Mouse (Mus musculus) frontal cortex, adult (tissue): ENCODE data around the gene Cela3b.
"Not testable (repeated sequence)": the region's sequence is repeated elsewhere in the genome, so short reads cannot be mapped to it uniquely, and the experiment has no call there.

Experiments
- ATAC-seq: cut with Nextera tagmentation; 2 replicates; pipeline ENCODE4 v1.9.2; 2017; ENCODE audit warnings: mild to moderate bottlenecking, moderate library complexity, mixed read lengths; ENCODE audit not compliant: low TSS enrichment

Cela3b gene

GRCm38 (mm10) chr4:137461981-137462690 lies 31.8 kb upstream of the Cela3b start:
- ATAC-seq = no peak

DNA sequence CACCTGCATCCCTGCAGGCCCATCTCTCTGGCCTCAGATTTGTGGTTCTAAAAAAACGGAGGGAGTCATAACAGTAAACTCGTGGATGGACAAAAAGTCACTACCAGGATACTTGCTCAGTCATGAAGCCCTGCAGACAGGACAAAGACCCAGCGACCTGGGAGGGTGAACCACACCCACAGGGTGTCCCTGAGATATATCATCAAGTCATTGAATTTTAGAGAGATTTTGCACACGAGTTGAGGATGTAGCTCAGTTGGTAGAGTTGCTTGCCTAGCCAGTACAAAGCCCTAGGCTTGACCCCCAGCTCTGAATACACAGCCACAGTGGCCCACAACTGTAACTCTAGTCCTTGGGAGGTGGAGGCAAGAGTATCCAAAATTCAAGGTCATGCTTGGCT lies 30.9 kb upstream of the Cela3b start:
- no peak for ATAC-seq

DNA sequence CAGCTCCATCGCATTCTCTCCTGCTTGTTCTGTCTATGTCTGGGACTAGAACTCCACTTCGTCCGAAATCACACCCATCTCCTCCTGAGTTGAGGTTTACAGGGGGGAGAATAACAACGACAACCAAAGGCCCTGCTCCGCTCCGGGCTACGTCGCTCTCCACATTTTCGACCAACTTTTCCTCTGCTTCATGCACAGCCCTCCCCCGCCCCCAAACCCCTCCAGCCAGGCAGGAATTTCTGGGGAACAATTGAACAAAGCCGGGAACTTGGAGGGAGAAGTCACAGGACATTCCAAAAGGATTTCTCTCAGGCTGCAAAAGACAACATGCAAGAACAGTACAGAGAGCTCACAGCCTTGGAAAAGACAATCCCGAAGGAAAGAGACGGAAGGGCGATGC lies 30.3 kb upstream of the Cela3b start:
- ATAC-seq = no peak

GRCm38 (mm10) chr4:137458861-137459260 lies 28.5 kb upstream of the Cela3b start:
- no peak for ATAC-seq

GRCm38 (mm10) chr4:137458310-137458709 lies 28.0 kb upstream of the Cela3b start:
- no peak for ATAC-seq

GRCm38 (mm10) chr4:137457292-137457691 lies 27.0 kb upstream of the Cela3b start:
- no peak for ATAC-seq

- no peak for ATAC-seq
Observed at GRCm38 (mm10) chr4:137456581-137456980, 26.2 kb upstream of the Cela3b start.

DNA sequence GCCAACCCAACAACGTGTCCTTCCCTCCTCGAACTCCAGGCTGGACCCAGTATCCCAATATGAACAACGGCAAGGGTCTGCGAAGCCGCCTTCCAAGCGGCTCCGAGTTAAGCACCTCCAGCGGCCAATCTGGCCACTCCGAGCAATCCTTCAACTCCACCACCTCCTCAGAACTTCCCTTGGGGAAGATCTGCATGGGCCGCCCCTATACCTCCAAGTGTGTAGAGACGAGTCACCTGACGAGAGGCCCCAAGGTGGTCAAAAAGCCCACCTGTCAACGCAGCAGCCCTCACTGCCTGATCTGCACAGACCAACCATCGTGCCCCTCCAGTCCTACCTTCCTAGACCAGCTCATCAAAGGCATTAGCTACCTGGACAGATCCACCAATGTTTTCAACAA lies 24.2 kb upstream of the Cela3b start:
- no peak for ATAC-seq

GRCm38 (mm10) chr4:137453234-137453767 lies 23.0 kb upstream of the Cela3b start, which contains the start of gene 1700013G24Rik:
Gene 1700013G24Rik, plus strand, starts transcription at chr4:137453284.
- no peak for ATAC-seq

DNA sequence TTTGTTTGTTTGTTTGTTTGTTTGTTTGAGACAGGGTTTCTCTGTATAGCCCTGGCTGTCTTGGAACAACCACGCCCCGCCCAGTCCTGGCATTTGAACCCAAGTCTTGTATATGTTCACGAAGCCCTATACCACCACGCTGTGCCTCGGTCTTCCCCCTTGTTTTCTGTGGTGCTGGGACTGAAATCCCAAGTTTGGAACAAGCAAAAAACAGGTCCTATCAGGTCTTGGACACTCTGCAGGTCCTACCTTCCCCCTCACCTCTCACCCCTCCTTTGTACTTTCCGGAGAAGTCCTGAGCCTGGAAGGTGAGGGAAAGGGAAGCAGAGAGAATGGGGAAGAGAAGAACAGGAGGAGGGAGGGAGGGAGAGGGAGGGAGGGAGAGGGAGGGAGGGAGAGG lies 21.9 kb upstream of the Cela3b start:
- no peak for ATAC-seq

- no peak for ATAC-seq
Observed at GRCm38 (mm10) chr4:137449715-137450114, 19.4 kb upstream of the Cela3b start.

DNA sequence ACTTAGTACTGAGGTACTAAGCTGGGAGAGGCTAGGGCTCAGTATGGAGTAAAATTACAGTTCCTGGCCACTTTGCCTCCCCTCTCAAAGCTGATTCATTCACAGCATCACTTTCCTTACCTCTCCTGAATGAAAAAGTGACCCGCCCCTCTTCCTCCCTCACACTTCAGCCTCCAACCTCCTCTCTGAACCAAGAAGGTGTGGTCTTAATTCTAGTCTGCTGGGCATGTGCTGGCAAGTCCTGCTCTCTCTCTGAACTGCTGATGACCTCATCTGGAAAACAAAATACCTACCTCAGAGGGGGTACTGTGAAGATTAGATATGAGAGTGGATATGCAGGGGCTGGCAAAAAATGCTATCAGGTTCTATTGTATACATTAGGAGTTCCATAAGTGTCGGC lies 18.8 kb upstream of the Cela3b start:
- ATAC-seq = no peak

DNA sequence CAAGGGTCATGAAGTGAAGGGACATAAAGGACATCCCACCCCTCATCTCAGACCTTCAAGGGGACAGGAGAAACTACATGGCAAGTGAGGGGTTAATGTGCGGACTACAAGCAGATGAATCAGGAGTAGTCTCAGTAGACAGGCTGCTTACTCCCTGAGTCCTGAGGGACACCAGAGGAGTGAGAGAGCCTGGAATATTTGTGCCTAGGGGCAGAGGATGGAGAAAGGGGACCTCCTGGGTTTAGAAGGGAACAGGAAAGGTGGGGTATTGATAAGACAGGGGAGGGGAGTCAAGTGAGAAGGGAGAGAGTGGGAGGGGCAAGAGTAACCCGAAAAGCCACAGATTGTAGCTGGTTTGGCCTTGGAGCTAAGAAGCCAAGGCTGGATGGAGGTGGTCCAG lies 18.3 kb upstream of the Cela3b start:
- ATAC-seq = no peak

DNA sequence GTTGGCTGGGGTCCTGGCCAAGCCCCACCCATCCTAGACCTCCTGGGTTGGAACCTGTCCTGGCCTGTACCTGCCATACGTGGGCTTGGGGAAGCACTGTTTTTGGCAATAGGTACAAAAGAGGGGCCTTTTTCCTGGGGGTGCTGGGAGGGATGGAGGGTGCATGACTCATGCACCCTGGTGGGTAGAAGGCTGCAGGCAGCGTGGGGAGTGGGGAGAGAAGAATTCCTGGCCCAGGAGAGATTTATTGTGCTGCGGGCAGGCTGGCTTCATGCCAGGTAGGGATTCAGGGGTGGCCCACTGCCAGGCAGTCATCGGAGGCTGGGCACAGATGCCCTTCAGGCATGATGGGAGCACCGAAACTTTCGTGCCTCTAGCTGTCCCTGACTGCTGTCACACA lies 17.9 kb upstream of the Cela3b start:
- ATAC-seq = no peak

GRCm38 (mm10) chr4:137447363-137448196 lies 17.2 kb upstream of the Cela3b start:
- ATAC-seq = no peak; the same call in 1 of the 2 replicates

DNA sequence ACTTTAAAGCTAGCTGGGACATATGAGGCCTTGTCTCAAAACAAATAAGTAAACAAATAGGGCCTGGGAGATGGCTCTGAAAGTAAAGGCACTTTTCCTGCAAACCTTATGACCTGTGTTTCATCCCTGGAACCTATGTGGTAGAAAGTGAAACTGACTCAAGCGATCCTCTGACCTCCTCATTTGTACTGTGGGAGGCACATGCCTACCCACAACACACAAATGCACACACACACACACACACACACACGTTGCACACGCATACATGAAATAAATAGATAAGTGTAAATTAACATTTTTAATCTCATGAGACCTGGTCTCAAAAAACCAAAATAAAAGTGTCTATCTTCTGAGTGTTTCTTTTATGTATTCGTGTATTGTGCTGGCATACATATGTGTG lies 15.5 kb upstream of the Cela3b start:
- ATAC-seq = no peak

DNA sequence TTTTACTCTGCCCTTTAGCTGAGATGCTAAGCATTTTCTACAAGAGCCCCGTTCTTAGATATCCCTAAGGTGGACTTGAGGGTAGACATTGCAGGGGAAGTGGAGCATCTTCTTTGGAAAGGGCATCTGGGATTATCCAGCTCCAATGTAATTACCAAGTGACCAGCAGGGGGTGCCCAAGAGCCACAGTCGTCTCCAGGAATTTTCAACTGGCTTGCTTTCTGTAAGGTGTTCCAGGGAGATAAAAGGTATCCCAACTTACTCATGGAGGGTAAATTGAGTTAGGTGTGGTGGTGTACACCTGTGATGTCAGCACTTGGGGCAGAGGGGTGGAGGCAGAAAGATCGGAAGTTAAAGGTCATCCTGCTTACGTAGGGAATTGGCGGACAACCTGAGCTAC lies 13.3 kb upstream of the Cela3b start:
- ATAC-seq = no peak

GRCm38 (mm10) chr4:137441332-137441731 lies 11.0 kb upstream of the Cela3b start:
- no peak for ATAC-seq

DNA sequence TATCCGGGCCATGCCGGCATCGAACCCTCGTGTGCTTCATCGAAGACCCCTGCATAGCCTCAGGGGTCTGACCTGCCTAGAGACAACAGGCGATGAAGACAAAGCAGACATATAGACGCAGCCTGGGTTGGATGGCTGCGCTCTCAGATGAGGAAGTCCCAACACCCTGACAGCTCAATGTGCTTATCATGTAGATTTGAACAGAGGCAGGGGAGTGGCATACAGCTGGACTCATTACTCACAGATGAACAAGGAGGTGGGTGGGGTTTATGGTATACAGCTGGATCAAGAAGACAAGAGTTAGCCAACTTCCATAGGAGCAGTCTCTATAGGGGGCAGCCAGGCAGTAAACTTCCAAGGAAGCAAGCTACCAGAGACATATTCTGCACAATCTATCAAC lies 8.5 kb upstream of the Cela3b start:
- ATAC-seq = no peak

DNA sequence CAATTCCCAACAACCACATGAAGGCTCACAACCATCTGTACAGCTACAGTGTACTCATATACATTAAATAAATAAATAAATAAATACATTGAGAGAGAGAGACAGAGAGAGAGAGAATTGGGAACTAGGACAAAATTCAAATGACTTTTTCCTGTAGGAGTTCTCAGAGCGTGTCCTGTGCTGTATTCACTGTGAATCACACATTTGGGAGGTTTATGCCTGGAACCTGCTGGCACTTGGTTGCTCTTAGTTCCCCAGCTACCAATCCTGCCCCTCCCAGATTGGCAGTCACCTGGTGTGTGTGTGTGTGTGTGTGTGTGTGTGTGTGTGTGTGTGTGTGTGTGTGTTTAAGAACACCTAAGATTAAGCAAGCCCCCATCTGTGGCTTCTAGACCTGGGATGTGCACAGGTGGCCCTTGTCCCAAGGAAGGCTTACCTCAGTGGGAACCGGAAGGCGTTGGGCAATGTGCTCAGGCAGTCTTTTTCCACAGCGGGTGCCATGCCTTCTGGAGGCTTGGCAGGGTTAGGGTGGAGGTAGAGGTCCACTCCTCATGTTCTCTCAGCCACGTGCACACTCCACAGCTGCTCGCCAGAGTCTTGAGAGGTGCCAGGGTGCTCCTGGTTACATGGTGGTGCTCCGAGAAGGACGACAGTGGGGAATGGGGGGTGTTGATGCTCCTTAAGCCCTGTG lies 6.8 kb upstream of the Cela3b start:
- peak; percentile 62; the same call in 1 of the 2 replicates for ATAC-seq

DNA sequence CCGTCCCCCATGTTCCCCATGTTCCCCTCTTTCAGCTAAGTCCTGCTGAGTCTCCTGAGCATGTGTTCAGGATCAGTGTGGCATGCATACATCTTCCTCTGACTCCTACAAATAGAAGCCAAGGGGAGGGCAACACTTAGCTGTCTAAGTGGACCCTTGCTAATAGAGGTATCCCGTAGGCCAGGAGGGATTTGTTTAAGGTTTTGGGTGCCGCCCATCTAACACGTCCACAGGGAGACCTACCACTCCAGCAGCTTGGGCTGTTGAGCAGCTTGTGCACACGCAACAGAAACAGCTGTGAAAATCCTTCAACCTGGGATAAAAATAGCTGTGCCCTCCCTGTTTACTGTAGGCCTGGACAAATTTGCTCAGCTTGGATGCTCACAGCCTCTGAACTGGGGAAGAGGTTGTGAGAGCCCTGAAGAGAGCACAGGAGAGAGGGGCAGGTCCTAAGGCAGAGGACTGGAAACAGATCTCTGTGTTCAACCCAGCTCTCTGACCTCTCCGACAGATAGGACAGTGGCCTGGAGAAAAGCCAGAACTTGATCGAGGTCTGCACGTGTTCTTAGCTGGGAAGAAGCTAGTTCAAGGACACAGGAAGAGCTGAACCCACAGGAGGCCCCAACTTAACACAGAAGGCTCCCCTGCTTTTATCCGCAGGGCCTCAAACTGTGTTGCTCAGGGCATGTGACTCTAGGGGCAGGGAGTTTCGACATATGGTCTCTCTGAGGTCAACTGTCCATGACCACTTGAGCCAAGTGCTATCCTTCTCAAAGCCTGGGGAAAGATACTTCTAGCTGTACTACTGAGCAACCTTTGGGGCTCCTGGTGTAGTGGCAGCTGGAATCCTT lies 2.6 kb upstream of the Cela3b start:
- not testable (repeated sequence) for ATAC-seq
